Mouse (Mus musculus): ENCODE data around the gene Zbtb44. TPM values are rescaled to one million over a fixed set of nuclear protein-coding genes. Genes with fewer than 3 reads are reported as not detected.

Zbtb44 gene
- polyA plus RNA-seq, 1 experiment from 2014 or later: 7.9 TPM

GRCm38 (mm10) chr9:31018158-31018557 is 12.3 kb upstream of the Zbtb44 start:
- H3K27me3 ChIP-seq (replicated peaks; ENCODE audit: insufficient read depth, low read length): no peaks in the 10 kb centered on the region
- TF ChIP-seq CTCF (IDR thresholded peaks at IDR 0.05) (no peak), EP300 (IDR thresholded peaks at IDR 0.05) (no peak)
- no peak for DNase-seq (ENCODE audit: low spot score)

DNA sequence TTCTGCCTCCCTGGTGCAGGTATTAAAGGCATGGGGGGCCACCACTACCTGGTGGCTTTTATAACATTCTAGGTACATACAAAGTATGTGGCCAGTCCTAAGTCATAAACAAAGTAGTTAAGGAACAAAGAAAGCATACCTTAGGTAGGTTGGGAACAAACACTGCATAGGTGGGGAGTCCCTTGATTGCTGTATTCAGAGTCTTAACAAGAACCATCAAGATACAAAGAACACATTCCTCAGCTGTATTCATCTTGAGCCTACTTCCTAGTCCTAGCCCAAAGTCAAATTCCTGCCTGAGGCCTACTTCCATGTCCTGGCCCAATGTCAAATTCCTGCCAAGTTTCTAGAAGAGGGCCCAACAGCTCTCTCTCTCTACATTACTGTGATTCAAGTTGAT is 11.7 kb upstream of the Zbtb44 start:
- TF ChIP-seq CTCF (IDR thresholded peaks at IDR 0.05): no peak
- TF ChIP-seq EP300 (IDR thresholded peaks at IDR 0.05): no peak

More at GRCm38 (mm10) chr9:31018158-31018557, 12.3 kb upstream of the Zbtb44 start:
- no peaks in the 10 kb centered on the region for H3K36me3 ChIP-seq (ENCODE audit: insufficient read depth, low read length)
- H3K4me1 ChIP-seq (ENCODE audit: insufficient read depth, low read depth, low read length): no peaks in the 10 kb centered on the region
- WGBS: 77% methylated on average over 3 of the region's 3 CpGs
- no peak overlapping the region for H3K4me3 ChIP-seq (ENCODE audit: low read depth, low read length)
- ATAC-seq: no peak
- H3K27ac ChIP-seq (ENCODE audit: low read length): no peak overlapping the region
- H3K4me2 ChIP-seq (replicated peaks; ENCODE audit: low read depth, low read length): no peak overlapping the region
- H3K9ac ChIP-seq (replicated peaks; ENCODE audit: low read depth): no peak overlapping the region
- no peaks in the 10 kb centered on the region for H3K9me3 ChIP-seq (ENCODE audit: low read length)

GRCm38 (mm10) chr9:31028251-31028650 is 2.2 kb upstream of the Zbtb44 start:
- H3K4me1 ChIP-seq (ENCODE audit: insufficient read depth, low read depth, low read length): no peaks in the 10 kb centered on the region; the same call in 1 of the 2 replicates
- no peak overlapping the region for H3K27ac ChIP-seq (ENCODE audit: low read length)
- ATAC-seq (no peak), DNase-seq (ENCODE audit: low spot score) (no peak)
- no peaks in the 10 kb centered on the region for H3K36me3 ChIP-seq (ENCODE audit: insufficient read depth, low read length)
- H3K27me3 ChIP-seq (replicated peaks; ENCODE audit: insufficient read depth, low read length): no peaks in the 10 kb centered on the region
- H3K9ac ChIP-seq (replicated peaks; ENCODE audit: low read depth): no peak overlapping the region
- H3K4me3 ChIP-seq (ENCODE audit: low read depth, low read length): no peak overlapping the region
- TF ChIP-seq CTCF (IDR thresholded peaks at IDR 0.05): no peak
- no peak for TF ChIP-seq EP300 (IDR thresholded peaks at IDR 0.05)
- no peaks in the 10 kb centered on the region for H3K9me3 ChIP-seq (ENCODE audit: low read length)
- 81% methylated on average over 4 of the region's 4 CpGs for WGBS
- H3K4me2 ChIP-seq (replicated peaks; ENCODE audit: low read depth, low read length): no peak overlapping the region

More for the DNA sequence above, 11.7 kb upstream of the Zbtb44 start:
- H3K9ac ChIP-seq (replicated peaks; ENCODE audit: low read depth): no peak overlapping the region
- H3K36me3 ChIP-seq (ENCODE audit: insufficient read depth, low read length): no peaks in the 10 kb centered on the region
- no peaks in the 10 kb centered on the region for H3K27me3 ChIP-seq (replicated peaks; ENCODE audit: insufficient read depth, low read length)
- no peak overlapping the region for H3K4me2 ChIP-seq (replicated peaks; ENCODE audit: low read depth, low read length)
- no peaks in the 10 kb centered on the region for H3K9me3 ChIP-seq (ENCODE audit: low read length)
- ATAC-seq (no peak), DNase-seq (ENCODE audit: low spot score) (no peak)
- no peak overlapping the region for H3K27ac ChIP-seq (ENCODE audit: low read length)
- H3K4me3 ChIP-seq (ENCODE audit: low read depth, low read length): no peak overlapping the region
- no peaks in the 10 kb centered on the region for H3K4me1 ChIP-seq (ENCODE audit: insufficient read depth, low read depth, low read length)

DNA sequence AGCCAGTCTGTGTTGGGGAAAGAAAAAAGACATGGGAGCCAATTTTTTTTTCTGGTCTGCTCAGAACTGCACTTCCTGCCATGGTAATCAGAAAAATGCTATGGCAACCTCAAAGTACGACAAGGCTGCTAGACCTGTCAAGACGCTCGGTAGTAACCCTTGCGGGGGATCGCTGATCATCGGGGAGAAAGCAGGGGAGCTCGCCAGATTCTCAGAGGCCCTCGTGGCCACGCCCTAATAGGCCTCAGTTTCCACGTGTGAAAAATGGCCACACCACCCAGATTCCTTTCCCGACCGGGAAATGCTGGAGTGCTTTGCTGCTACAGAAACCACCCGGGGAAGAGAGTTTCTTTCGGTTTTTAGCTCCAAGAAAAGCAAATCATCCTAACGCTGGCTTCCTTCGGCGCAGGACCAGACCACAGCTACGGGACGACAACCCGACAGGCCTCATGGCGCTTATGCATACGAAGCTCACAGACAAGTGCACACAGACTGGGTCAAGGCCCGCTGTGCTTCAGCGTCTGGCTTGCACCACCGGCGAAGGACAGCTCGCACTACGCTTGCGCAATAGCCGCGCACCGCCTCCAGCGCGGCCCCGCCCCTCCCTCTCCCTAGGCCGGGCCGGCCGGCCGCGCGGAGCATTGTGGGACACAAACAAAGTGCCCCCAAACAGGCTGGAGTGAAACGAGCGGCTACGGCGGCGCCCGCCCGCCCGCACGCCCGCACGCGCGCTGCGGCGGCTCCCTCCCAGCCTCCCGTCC is 513 bp upstream of the Zbtb44 start:
- Histone ChIP-seq H3K36me3 (ENCODE audit: insufficient read depth, low read length) (no peaks in the 10 kb centered on the region), H3K4me1 (ENCODE audit: insufficient read depth, low read depth, low read length) (no peaks in the 10 kb centered on the region; the same call in 1 of the 2 replicates), H3K9ac (replicated peaks; ENCODE audit: low read depth) (peak overlapping the region; percentile 94), H3K4me2 (replicated peaks; ENCODE audit: low read depth, low read length) (peak overlapping the region; percentile 83), H3K9me3 (ENCODE audit: low read length) (no peaks in the 10 kb centered on the region), H3K27me3 (replicated peaks; ENCODE audit: insufficient read depth, low read length) (no peaks in the 10 kb centered on the region), H3K4me3 (ENCODE audit: low read depth, low read length) (peak overlapping the region; percentile 73), H3K27ac (ENCODE audit: low read length) (peak overlapping the region; percentile 98)
- under 1% methylated on average over 54 of the region's 57 CpGs for WGBS
- peak; percentile 94 for ATAC-seq
- TF ChIP-seq CTCF (IDR thresholded peaks at IDR 0.05) (no peak), EP300 (IDR thresholded peaks at IDR 0.05) (no peak)
- peak; percentile 98 for DNase-seq (ENCODE audit: low spot score)

- WGBS: 14% methylated on average over 8 of the region's 8 CpGs
- H3K9ac ChIP-seq (replicated peaks; ENCODE audit: low read depth): peak overlapping the region; percentile 94
- ATAC-seq (no peak), DNase-seq (ENCODE audit: low spot score) (no peak)
- no peaks in the 10 kb centered on the region; the same call in 1 of the 2 replicates for H3K4me1 ChIP-seq (ENCODE audit: insufficient read depth, low read depth, low read length)
- H3K27ac ChIP-seq (ENCODE audit: low read length): peak overlapping the region; percentile 98
- H3K4me3 ChIP-seq (ENCODE audit: low read depth, low read length): peak overlapping the region; percentile 73
- H3K27me3 ChIP-seq (replicated peaks; ENCODE audit: insufficient read depth, low read length): no peaks in the 10 kb centered on the region
- peak overlapping the region; percentile 83 for H3K4me2 ChIP-seq (replicated peaks; ENCODE audit: low read depth, low read length)
- H3K9me3 ChIP-seq (ENCODE audit: low read length): no peaks in the 10 kb centered on the region
- TF ChIP-seq EP300 (IDR thresholded peaks at IDR 0.05): no peak
- no peak for TF ChIP-seq CTCF (IDR thresholded peaks at IDR 0.05)
- no peaks in the 10 kb centered on the region for H3K36me3 ChIP-seq (ENCODE audit: insufficient read depth, low read length)
Measured at GRCm38 (mm10) chr9:31031414-31031843, 985 bp downstream of the Zbtb44 start.

GRCm38 (mm10) chr9:31032546-31032945 is 2.1 kb downstream of the Zbtb44 start:
- H3K4me2 ChIP-seq (replicated peaks; ENCODE audit: low read depth, low read length): no peak overlapping the region
- no peak overlapping the region for H3K9ac ChIP-seq (replicated peaks; ENCODE audit: low read depth)
- no peak overlapping the region for H3K4me3 ChIP-seq (ENCODE audit: low read depth, low read length)
- H3K4me1 ChIP-seq (ENCODE audit: insufficient read depth, low read depth, low read length): no peaks in the 10 kb centered on the region; the same call in 1 of the 2 replicates
- H3K9me3 ChIP-seq (ENCODE audit: low read length): no peaks in the 10 kb centered on the region
- H3K36me3 ChIP-seq (ENCODE audit: insufficient read depth, low read length): no peaks in the 10 kb centered on the region
- TF ChIP-seq CTCF (IDR thresholded peaks at IDR 0.05) (no peak), EP300 (IDR thresholded peaks at IDR 0.05) (no peak)
- no peaks in the 10 kb centered on the region for H3K27me3 ChIP-seq (replicated peaks; ENCODE audit: insufficient read depth, low read length)
- DNase-seq (ENCODE audit: low spot score) (no peak), ATAC-seq (no peak)
- H3K27ac ChIP-seq (ENCODE audit: low read length): no peak overlapping the region

Data from lung, postnatal 0 days (tissue).